Mouse (Mus musculus): Measurements from ENCODE around the gene Atxn7l2.

Gene Atxn7l2

DNA sequence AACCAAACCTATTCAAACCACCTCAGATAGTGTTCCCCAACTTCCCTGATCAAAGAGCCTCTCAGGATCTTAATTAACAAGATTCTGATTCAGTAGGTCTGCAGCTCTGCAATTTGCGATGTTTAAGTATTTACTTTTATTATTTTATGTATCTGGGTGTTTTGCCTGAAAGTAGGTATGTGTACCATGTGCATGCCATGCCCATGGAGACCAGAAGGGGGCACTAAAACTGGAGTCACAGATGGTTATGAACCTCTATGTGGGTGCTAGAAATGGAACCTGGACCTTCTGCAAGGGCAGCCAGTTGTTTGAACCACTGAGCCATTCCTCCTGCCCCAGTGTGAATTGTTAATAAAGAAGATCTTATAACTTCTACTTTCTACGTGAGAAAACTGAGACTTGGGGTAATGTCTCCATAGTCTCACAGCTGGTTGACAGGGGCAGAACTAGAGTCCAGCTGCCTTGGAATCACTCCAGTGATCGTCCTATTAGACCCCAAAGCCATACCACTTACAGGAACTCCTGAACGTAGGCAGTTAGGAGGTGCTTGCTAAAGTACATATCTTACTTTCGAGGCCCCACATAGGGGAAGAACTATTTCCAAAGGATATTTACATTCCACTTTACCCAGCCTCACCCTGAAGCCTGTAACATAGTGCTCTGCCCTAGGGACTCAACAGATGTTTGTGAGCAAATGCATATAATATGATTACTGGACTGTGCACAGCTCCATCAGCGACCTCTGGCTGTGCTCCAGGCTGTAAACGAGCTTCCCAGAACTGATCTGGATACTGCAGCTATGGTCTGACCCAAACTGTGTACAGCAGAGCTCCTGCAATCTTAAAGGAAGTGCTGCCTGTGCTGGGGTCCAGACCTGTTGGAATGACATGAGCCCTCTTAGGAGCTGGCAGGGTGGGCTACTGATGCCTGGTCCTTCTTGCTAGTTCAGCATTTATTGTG, 31.7 kb downstream of the Atxn7l2 start:
- DNase-seq (ENCODE audit: low read depth, low spot score) = no peak

DNA sequence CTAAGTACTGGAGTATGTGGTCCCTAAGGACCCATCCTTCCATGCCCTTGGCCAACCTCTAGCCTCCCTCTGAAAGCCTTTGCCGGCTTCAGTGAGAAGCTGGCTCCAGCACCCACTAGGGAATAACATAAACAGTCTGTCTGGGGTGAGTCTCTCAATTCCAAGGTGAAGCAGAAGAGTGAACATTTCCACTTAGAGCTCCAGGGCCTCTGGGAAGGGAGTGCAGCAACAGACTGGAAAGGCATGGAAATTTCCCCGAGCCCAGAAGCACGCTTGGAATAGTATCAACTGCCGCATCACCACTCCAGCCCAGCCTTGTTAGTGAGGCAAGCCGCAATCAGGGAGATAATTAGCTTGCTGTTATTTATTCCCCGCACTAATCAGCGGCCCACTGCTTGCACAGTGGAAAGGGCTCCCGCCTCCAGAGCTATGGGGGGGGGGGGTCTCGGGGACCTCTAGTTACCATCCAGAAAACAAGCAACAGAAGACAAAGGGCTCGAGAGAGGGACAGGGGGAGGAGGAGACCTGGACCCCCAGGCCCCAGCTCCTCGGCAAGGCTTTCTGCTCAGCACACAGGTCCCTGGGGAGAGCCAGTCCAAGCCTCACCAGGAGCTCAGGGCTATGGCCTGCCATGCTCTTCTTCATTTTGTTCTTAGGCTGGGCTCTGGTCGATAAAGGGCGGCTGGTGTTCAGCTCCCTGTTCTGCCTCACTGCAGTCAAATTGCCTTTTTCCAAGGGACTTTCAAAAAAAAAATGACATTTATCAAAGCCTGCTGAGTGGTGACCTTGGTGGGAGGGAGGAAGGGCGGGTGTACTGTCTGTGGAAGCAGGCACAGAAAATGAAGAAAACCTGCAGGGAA, 35.8 kb downstream of the Atxn7l2 start:
- no peak for DNase-seq (ENCODE audit: low read depth, low spot score)

DNA sequence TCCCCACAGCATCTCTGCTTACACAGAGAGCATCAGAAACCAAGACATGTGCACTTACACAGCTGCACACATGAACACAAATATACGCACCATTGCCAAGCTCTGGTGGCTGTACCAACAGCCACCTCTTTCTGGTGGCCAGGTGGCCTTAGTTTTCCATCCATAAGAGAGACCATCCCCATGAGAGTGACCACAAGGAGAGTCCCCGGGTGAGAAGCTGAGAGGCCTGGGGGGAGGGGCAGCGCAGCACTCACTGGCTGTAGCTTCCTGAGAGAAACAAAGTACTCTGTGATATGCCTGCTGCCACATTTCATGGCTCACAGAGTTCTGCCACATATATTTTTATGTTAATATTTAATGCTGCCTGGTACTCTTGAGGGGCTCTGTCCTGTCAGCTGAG, 41.5 kb downstream of the Atxn7l2 start:
- no peak for DNase-seq (ENCODE audit: low read depth, low spot score)

DNA sequence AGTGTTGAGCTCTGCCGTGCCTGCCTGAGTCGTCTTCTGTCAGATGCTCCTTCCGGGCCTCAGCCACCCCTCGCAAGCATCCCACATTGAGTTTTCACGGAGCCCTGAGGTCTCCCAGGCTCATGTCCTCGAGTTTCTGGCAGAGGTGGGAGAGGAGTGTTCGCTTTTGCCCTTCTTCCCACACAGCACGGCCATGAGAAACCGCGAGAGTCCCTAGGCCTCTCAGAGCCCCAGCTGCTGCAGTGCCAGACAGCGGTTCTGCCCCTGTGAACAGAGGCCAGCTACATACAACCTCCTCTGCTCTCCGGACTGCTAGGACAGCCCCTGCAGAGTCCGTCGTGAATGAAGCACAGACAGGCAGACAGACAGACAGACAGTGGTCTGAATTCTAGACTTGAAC, 43.2 kb downstream of the Atxn7l2 start:
- DNase-seq (ENCODE audit: low read depth, low spot score) = no peak

DNA sequence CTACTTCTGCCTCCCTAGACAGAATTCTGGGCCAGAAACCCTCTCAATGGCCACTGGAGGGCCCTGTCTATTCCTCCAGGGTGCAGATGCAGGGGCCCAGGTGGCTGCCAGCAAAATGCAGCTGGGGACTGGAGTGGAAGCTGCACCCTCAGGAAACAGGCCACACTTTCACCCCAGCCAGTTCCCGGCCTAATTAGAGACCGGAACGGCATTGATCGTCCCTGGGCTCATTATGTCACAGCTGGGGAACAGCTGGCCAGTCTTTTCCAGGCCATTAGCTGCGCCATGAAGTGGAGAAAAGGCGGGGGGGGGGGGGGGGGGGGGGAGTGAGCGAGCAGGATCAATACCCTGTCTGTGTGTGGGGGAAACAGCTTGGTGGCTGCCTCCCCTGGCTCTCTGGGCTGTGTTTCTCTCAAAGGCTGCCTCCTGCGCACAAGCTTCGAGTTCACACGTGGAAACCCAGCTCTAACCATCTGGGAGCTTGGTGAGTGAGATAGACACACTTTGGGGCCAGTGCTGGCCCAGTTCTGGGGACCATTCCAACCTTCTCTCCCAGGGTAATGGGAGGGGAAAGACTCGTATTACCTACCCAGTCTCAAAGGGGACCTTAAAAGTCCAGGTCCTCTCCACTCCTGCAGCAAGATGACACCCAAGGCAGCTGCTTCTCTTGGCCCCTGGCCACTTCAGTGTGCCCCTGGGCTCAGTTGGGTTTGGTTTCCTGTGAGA, 44.1 kb downstream of the Atxn7l2 start:
- no peak for DNase-seq (ENCODE audit: low read depth, low spot score)

DNA sequence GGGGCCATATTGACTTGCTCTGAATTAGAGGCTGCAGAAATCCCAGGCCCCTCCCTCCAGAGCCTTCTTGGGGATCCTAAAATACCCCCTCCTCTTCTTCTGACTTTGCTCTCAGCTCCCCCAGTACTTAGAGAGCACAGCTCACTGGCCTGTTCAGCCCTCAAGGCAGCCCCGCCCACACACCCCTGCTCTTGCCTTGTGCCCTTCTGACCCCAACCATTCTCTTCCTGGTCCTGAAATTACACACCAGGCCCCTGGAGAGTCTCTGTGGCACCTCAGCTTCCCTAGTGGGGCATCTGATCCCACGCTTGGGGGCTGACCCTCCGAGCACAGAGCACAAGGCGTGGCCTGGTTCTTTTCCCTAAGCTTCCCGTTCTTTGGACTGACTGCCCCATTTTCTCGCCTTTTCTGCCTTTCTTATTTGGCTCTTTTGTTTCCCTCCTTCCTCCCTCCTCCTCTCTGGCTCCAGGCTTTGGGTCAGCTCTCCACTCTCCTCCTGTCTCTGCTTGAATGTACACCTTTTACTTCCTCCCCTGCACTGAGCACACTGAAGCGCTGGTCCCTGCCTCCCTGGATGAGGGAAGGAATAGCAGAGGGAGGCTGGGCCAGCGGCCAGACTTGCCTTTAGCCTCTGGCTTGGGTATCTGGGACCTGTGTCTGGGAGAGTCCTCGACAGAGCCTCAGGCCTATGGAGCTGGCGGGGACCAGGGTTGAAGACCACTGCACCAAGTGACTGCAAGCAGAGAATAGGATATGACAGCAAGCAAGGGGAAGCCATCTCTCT, 45.0 kb downstream of the Atxn7l2 start:
- no peak for DNase-seq (ENCODE audit: low read depth, low spot score)

DNA sequence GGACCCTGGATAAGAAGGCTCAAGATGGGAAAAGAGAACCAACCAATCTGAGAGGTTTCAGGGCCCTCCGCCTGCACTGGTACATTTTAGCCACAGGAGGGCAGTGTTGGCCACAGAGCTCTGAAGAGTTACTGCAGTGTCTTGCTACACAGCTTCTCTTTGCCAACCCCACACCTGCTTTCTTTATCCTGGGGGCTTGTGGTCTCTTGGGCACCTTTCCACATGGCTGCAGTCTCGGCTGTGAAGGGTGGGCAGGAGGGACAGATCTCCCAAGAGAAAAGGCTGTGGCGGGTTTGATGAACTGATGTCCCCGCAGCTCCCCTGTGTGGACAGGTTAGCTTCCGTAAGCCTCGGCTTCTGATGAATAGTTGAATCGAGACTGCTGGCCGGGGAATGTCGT, 45.9 kb downstream of the Atxn7l2 start:
- DNase-seq (ENCODE audit: low read depth, low spot score) = no peak

DNA sequence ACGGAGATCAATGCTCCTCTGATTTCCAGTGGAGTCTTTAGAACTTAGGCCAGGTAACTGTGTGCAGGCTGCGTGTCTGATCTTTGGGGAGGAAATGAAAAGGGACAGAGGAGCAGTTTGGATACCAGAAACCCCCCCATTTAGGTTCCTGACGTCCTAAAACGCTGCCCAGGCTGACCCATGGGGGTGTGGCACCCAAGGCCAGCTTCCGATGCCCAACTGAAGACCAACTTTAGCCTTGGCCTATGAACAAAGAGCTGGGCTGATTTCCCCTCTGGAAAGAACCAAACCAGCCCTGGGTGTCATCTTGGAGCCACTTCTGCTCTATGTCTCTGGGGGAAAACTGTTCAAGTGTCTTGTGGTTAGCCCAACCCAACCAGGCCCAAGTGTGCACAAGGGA, 46.6 kb downstream of the Atxn7l2 start:
- no peak for DNase-seq (ENCODE audit: low read depth, low spot score)

DNA sequence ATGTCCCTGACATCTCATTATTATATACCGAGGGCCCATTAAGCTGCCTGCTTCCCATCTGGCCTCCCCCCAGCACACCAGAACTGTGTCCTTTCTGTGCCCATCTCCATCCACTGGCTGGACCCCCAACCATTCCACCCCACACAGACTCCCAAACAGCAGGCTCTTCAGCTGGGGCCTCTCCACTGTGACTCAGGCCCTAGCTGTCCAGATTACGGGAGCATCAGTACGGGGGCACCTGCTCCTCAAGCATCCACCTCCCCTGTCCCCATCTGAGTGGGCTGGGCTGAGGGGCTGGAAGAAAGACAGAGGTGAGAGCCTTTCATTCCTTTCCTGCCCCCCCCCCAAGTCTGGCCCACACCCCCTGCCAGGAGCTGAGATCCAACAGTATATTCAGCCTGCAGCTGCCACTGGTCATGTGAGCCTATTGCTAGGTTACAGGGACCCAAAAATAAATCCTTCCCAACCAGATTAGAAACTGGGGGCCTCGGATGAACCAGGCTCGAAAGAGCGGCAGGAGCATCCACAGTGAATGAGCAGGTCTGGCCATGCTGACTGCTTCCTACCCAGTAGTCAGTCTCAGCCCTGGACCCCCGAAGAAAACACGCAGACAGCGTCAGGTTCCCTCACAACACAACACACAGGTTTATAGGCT, 52.2 kb downstream of the Atxn7l2 start:
- DNase-seq (ENCODE audit: low read depth, low spot score) = peak; percentile 51

DNA sequence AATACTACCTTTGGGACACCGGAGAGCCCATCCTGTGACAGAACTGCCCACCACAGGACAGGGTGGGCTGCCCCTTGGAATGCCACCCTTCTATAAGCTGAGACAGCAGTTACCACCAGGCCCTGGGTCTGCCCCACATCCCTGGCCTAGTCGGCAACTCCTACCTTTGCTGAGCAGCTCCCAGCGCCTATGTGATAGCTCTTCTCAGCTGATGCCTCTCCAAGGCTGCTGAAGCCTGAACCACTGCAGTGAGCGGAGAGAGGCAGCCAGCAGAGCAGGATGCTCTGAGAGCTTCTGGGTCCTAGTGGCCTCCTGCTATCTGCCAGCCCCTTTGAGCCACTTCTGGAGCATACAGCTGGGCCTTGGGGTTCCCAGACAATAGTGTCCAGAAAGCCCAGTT, 56.1 kb downstream of the Atxn7l2 start, which contains the start of gene Gpr61:
Gene Gpr61 (minus strand): TSS at position 227 of the 400 bp plus-strand sequence.
- peak; percentile 23 for DNase-seq (ENCODE audit: low read depth, low spot score)

DNA sequence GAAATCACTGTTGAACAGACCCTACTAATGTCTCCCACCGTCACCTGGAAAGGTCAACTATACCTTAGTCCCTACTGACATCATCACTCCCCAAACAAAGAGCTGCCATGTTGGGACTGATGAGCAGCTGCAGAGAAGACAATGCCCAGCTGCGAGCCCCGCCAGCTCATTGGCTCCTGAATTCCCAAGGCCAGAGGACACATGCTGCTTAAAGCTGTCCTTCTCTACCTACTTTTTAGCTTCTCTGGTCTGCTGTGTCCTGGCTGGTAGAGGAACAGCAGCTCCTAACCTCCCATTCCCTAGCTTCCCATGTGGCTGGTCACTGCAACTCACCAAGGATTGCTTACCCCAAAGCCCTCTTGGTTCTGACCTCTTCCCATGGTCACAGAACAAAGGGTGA, 58.4 kb downstream of the Atxn7l2 start:
- no peak for DNase-seq (ENCODE audit: low read depth, low spot score)
